Mouse (Mus musculus) erythroblast, embryonic 14.5 days (primary cell): Measurements from ENCODE around the gene Mthfd1.

ENCODE experiments used
- GATA1 ChIP-seq: IDR thresholded peaks from 2 replicates; pipeline ENCODE4 v1.6.1; 2012; ENCODE audit warnings: low read length, inconsistent platforms, mixed read lengths
- TAL1 ChIP-seq: IDR thresholded peaks from 3 replicates; pipeline ENCODE4 v1.6.1; 2012; ENCODE audit warnings: low read length, inconsistent platforms, mixed read lengths

DNA sequence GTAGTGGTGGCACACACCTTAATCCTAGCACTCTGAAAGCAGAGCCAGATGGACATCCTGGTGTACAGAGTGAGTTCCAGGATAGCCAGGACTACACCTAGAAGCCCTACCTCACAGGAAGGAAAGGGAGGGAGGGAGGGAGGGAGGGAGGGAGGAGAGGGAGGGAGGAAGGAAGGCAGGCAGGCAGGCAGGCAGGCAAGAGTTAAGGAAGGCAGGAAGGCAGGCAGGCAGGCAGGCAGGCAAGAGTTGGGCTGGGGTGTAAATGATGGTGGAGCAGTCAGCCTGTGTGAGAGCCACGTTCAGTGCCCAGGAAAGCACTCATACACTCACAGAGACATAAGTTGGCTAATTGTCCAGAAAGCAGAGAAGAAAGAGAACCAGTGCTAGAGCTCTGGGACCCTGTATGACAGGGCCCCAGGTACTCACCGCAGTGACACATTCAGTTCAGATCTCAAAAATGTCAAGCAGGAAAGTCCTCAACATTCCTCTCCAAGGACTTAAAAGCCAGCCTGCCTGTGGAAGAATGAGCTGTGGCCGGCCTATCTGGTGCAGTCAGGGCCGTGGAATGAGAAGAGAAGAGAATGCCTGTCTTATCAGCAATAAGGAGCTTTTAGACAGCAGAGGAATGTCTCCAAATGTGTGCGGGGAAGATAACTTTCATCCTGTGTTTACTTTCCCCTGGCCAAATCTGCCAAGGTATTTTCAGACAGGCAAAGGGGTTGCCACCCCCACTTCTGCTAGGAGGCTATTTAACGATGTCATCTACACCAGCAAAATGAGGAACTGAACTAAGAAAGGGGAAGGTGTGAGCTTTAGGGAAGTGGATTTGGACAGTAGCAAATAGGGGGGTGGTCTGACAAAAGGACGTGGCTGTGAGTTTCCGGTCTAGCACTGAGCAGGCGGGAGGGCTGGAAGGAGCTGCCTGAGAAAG lies 63.4 kb downstream of the Mthfd1 start:
- TF ChIP-seq TAL1 = peak; percentile 65
- TF ChIP-seq GATA1 = peak; percentile 58; the same call in 1 of the 2 replicates
